Mouse (Mus musculus): Measurements from ENCODE around the gene Ccdc148. TPM values are rescaled to one million over a fixed set of nuclear protein-coding genes. Genes with fewer than 3 reads are reported as not detected.

The Ccdc148 gene
- polyA plus RNA-seq, 1 experiment from 2014 or later = 0.75 TPM

GRCm38 (mm10) chr2:58799126-58799525 lies 361.4 kb downstream of the Ccdc148 start:
- no peak overlapping the region for H3K9ac ChIP-seq (replicated peaks)
- H3K27ac ChIP-seq (ENCODE audit: low read depth) = no peak overlapping the region
- H3K4me2 ChIP-seq (ENCODE audit: low read depth, low read length) = no peak overlapping the region
- H3K9me3 ChIP-seq (ENCODE audit: low read length) = no peaks in the 10 kb centered on the region
- no peaks in the 10 kb centered on the region for H3K27me3 ChIP-seq (ENCODE audit: insufficient read depth, low read length)
- DNase-seq = no peak
- TF ChIP-seq CTCF (IDR thresholded peaks at IDR 0.05; ENCODE audit: low read depth) = no peak
- no peak for TF ChIP-seq EP300 (IDR thresholded peaks at IDR 0.05; ENCODE audit: low read depth)
- H3K36me3 ChIP-seq (replicated peaks; ENCODE audit: insufficient read depth, low read length) = no peaks in the 10 kb centered on the region
- H3K4me1 ChIP-seq (ENCODE audit: insufficient read depth) = no peaks in the 10 kb centered on the region
- ATAC-seq = no peak
- H3K4me3 ChIP-seq (ENCODE audit: low read depth, low read length) = no peak overlapping the region
- 72% methylated on average over 9 of the region's 9 CpGs for WGBS (ENCODE audit: insufficient replicate concordance)

GRCm38 (mm10) chr2:58797506-58797905 lies 363.0 kb downstream of the Ccdc148 start:
- DNase-seq (no peak), ATAC-seq (no peak)
- Histone ChIP-seq H3K4me1 (ENCODE audit: insufficient read depth) (no peaks in the 10 kb centered on the region), H3K9me3 (ENCODE audit: low read length) (no peaks in the 10 kb centered on the region), H3K4me3 (ENCODE audit: low read depth, low read length) (no peak overlapping the region), H3K36me3 (replicated peaks; ENCODE audit: insufficient read depth, low read length) (no peaks in the 10 kb centered on the region), H3K9ac (replicated peaks) (no peak overlapping the region), H3K27me3 (ENCODE audit: insufficient read depth, low read length) (no peaks in the 10 kb centered on the region), H3K4me2 (ENCODE audit: low read depth, low read length) (no peak overlapping the region), H3K27ac (ENCODE audit: low read depth) (no peak overlapping the region)
- WGBS (ENCODE audit: insufficient replicate concordance) = 71% methylated on average over 4 of the region's 4 CpGs
- TF ChIP-seq EP300 (IDR thresholded peaks at IDR 0.05; ENCODE audit: low read depth) (no peak), CTCF (IDR thresholded peaks at IDR 0.05; ENCODE audit: low read depth) (no peak)

GRCm38 (mm10) chr2:58795432-58795831 lies 365.1 kb downstream of the Ccdc148 start:
- TF ChIP-seq EP300 (IDR thresholded peaks at IDR 0.05; ENCODE audit: low read depth) = no peak
- no peak for TF ChIP-seq CTCF (IDR thresholded peaks at IDR 0.05; ENCODE audit: low read depth)
- Histone ChIP-seq H3K4me1 (ENCODE audit: insufficient read depth) (no peaks in the 10 kb centered on the region), H3K27ac (ENCODE audit: low read depth) (no peak overlapping the region), H3K9me3 (ENCODE audit: low read length) (no peaks in the 10 kb centered on the region), H3K4me3 (ENCODE audit: low read depth, low read length) (no peak overlapping the region), H3K36me3 (replicated peaks; ENCODE audit: insufficient read depth, low read length) (no peaks in the 10 kb centered on the region), H3K9ac (replicated peaks) (no peak overlapping the region), H3K4me2 (ENCODE audit: low read depth, low read length) (no peak overlapping the region), H3K27me3 (ENCODE audit: insufficient read depth, low read length) (no peaks in the 10 kb centered on the region)
- no peak for ATAC-seq
- DNase-seq = no peak
- 70% methylated on average over 5 of the region's 5 CpGs for WGBS (ENCODE audit: insufficient replicate concordance)

- DNase-seq (peak; percentile 46), ATAC-seq (peak; percentile 79)
- H3K4me2 ChIP-seq (ENCODE audit: low read depth, low read length) = no peak overlapping the region
- no peaks in the 10 kb centered on the region for H3K27me3 ChIP-seq (ENCODE audit: insufficient read depth, low read length)
- WGBS (ENCODE audit: insufficient replicate concordance) = 56% methylated on average over 15 of the region's 15 CpGs
- H3K9ac ChIP-seq (replicated peaks) = no peak overlapping the region
- H3K9me3 ChIP-seq (ENCODE audit: low read length) = no peaks in the 10 kb centered on the region
- H3K4me1 ChIP-seq (ENCODE audit: insufficient read depth) = no peaks in the 10 kb centered on the region
- TF ChIP-seq EP300 (IDR thresholded peaks at IDR 0.05; ENCODE audit: low read depth) (no peak), CTCF (IDR thresholded peaks at IDR 0.05; ENCODE audit: low read depth) (no peak)
- H3K27ac ChIP-seq (ENCODE audit: low read depth) = no peak overlapping the region
- H3K4me3 ChIP-seq (ENCODE audit: low read depth, low read length) = no peak overlapping the region
- no peaks in the 10 kb centered on the region for H3K36me3 ChIP-seq (replicated peaks; ENCODE audit: insufficient read depth, low read length)
Observed at GRCm38 (mm10) chr2:58794489-58794888, 366.0 kb downstream of the Ccdc148 start.

GRCm38 (mm10) chr2:58790361-58790760 lies 370.1 kb downstream of the Ccdc148 start:
- DNase-seq (no peak), ATAC-seq (no peak)
- no peaks in the 10 kb centered on the region for H3K36me3 ChIP-seq (replicated peaks; ENCODE audit: insufficient read depth, low read length)
- no peak overlapping the region for H3K9ac ChIP-seq (replicated peaks)
- TF ChIP-seq EP300 (IDR thresholded peaks at IDR 0.05; ENCODE audit: low read depth) = no peak
- TF ChIP-seq CTCF (IDR thresholded peaks at IDR 0.05; ENCODE audit: low read depth) = no peak
- H3K4me1 ChIP-seq (ENCODE audit: insufficient read depth) = no peaks in the 10 kb centered on the region
- 80% methylated on average over 4 of the region's 4 CpGs for WGBS (ENCODE audit: insufficient replicate concordance)
- no peak overlapping the region for H3K4me2 ChIP-seq (ENCODE audit: low read depth, low read length)
- no peaks in the 10 kb centered on the region for H3K27me3 ChIP-seq (ENCODE audit: insufficient read depth, low read length)
- no peak overlapping the region for H3K4me3 ChIP-seq (ENCODE audit: low read depth, low read length)
- H3K27ac ChIP-seq (ENCODE audit: low read depth) = no peak overlapping the region
- H3K9me3 ChIP-seq (ENCODE audit: low read length) = no peaks in the 10 kb centered on the region

GRCm38 (mm10) chr2:58789934-58790333 lies 370.5 kb downstream of the Ccdc148 start:
- TF ChIP-seq CTCF (IDR thresholded peaks at IDR 0.05; ENCODE audit: low read depth) = no peak
- TF ChIP-seq EP300 (IDR thresholded peaks at IDR 0.05; ENCODE audit: low read depth) = 0 out of 2 replicates have a peak, but pooled peaks have one; percentile 11
- Histone ChIP-seq H3K36me3 (replicated peaks; ENCODE audit: insufficient read depth, low read length) (no peaks in the 10 kb centered on the region), H3K4me1 (ENCODE audit: insufficient read depth) (no peaks in the 10 kb centered on the region), H3K4me3 (ENCODE audit: low read depth, low read length) (no peak overlapping the region), H3K9me3 (ENCODE audit: low read length) (no peaks in the 10 kb centered on the region), H3K9ac (replicated peaks) (no peak overlapping the region), H3K27me3 (ENCODE audit: insufficient read depth, low read length) (no peaks in the 10 kb centered on the region), H3K4me2 (ENCODE audit: low read depth, low read length) (no peak overlapping the region), H3K27ac (ENCODE audit: low read depth) (no peak overlapping the region)
- peak; percentile 27 for DNase-seq
- peak; percentile 56 for ATAC-seq
- WGBS (ENCODE audit: insufficient replicate concordance) = 73% methylated on average over 7 of the region's 7 CpGs

- no peaks in the 10 kb centered on the region for H3K27me3 ChIP-seq (ENCODE audit: insufficient read depth, low read length)
- no peak overlapping the region for H3K9ac ChIP-seq (replicated peaks)
- ATAC-seq (no peak), DNase-seq (no peak)
- 61% methylated on average over 7 of the region's 7 CpGs for WGBS (ENCODE audit: insufficient replicate concordance)
- TF ChIP-seq EP300 (IDR thresholded peaks at IDR 0.05; ENCODE audit: low read depth) (no peak), CTCF (IDR thresholded peaks at IDR 0.05; ENCODE audit: low read depth) (no peak)
- no peaks in the 10 kb centered on the region for H3K9me3 ChIP-seq (ENCODE audit: low read length)
- H3K4me2 ChIP-seq (ENCODE audit: low read depth, low read length) = no peak overlapping the region
- H3K4me3 ChIP-seq (ENCODE audit: low read depth, low read length) = no peak overlapping the region
- no peaks in the 10 kb centered on the region for H3K4me1 ChIP-seq (ENCODE audit: insufficient read depth)
- no peaks in the 10 kb centered on the region for H3K36me3 ChIP-seq (replicated peaks; ENCODE audit: insufficient read depth, low read length)
- no peak overlapping the region for H3K27ac ChIP-seq (ENCODE audit: low read depth)
Observed at GRCm38 (mm10) chr2:58787360-58787759, 373.1 kb downstream of the Ccdc148 start.

Data from liver, postnatal 0 days (tissue).